Comparison of ENCODE assay signal across 31 mouse cellular contexts in genomic region chr2:30937731-30938130, GRCm38 (mm10). TPM values are rescaled to one million over a fixed set of nuclear protein-coding genes. Genes with fewer than 3 reads are reported as not detected.
DNase-seq lines count a peak whose midpoint lies in the region; ATAC-seq and TF ChIP-seq lines count a peak whose summit lies in the region.
"Had no signal": no experiment of that assay in that cellular context is flagged by ENCODE, and none has a peak within 500 bp of the region (broad histone marks: within the 10 kb centered on the region; RNA-seq: fewer than 3 reads in every experiment).

No protein-coding gene starts in this region.

- peak; percentile 28 for DNase-seq in lung, embryonic 14.5 days
- DNase-seq in lung, adult 2 months, result no peak
- peak; percentile 45 for DNase-seq in midbrain, embryonic 11.5 days (ENCODE audit: low spot score, missing footprints)
- DNase-seq in midbrain, postnatal 0 days (ENCODE audit: low spot score), result no peak
- peak; percentile 80 for DNase-seq in R1 (ENCODE audit: low read depth, low spot score)
- no peak for DNase-seq in kidney, adult 11 months
- DNase-seq: adrenal gland, adult 8-10 months; adrenal gland, postnatal 25 days; cerebellum, adult 11-12 months; cerebellum, adult 8-10 months; cerebellum, postnatal 10 days; cerebellum, postnatal 36 days; embryo, embryonic 11 days; gastrocnemius, postnatal 10 days; gastrocnemius, postnatal 36 days; heart, adult 2 months; heart, postnatal 14 days; heart, postnatal 4 days had no signal

- no peak overlapping the region for H3K27ac ChIP-seq in lung, embryonic 14.5 days (ENCODE audit: low read depth)
- no peak overlapping the region for H3K27ac ChIP-seq in midbrain, embryonic 11.5 days (ENCODE audit: low read depth, low read length)
- H3K27ac ChIP-seq in midbrain, postnatal 0 days (ENCODE audit: low read depth, low read length), result no peak overlapping the region
- H3K27ac ChIP-seq: embryonic facial prominence, embryonic 10.5 days; forebrain, embryonic 12.5 days; forebrain, embryonic 15.5 days; heart, adult 2 months; heart, embryonic 10.5 days; heart, embryonic 13.5 days; hindbrain, embryonic 14.5 days; hindbrain, postnatal 0 days had no signal

- H3K4me3 ChIP-seq in lung, embryonic 14.5 days (ENCODE audit: low read depth, low read length), result no peak overlapping the region
- H3K4me3 ChIP-seq in lung, adult 2 months (replicated peaks; ENCODE audit: extremely low read depth, low read depth, low read length), result no peak overlapping the region
- no peak overlapping the region for H3K4me3 ChIP-seq in midbrain, embryonic 11.5 days (ENCODE audit: low read depth, low read length)
- no peak overlapping the region for H3K4me3 ChIP-seq in midbrain, postnatal 0 days (ENCODE audit: low read depth, low read length)
- H3K4me3 ChIP-seq: embryonic facial prominence, embryonic 10.5 days; embryonic facial prominence, embryonic 13.5 days; erythroblast, embryonic 14.5 days; forebrain, embryonic 12.5 days; forebrain, embryonic 15.5 days; heart, adult 2 months; heart, embryonic 10.5 days; heart, embryonic 13.5 days had no signal

- TF ChIP-seq CTCF in lung, embryonic 14.5 days (IDR thresholded peaks at IDR 0.05; ENCODE audit: low read depth), result no peak
- no peak for TF ChIP-seq CTCF in lung, adult 2 months (IDR thresholded peaks at IDR 0.05; ENCODE audit: insufficient read depth, low read length)
- no peak for TF ChIP-seq CTCF in midbrain, postnatal 0 days (IDR thresholded peaks at IDR 0.05)

- no peak for ATAC-seq in lung, embryonic 14.5 days (ENCODE audit: insufficient read depth)
- no peak for ATAC-seq in midbrain, embryonic 11.5 days (ENCODE audit: low FRiP score)
- no peak for ATAC-seq in midbrain, postnatal 0 days (ENCODE audit: low FRiP score)
- ATAC-seq: activated CD4-positive, CD25-positive, alpha-beta regulatory T cell, adult 4 months; forebrain, embryonic 15.5 days; hindbrain, postnatal 0 days; inflammation-experienced regulatory T-cells, adult 6 months had no signal

- H3K9me3 ChIP-seq in lung, embryonic 14.5 days (ENCODE audit: low read depth, low read length), result no peaks in the 10 kb centered on the region
- H3K9me3 ChIP-seq in midbrain, embryonic 11.5 days (ENCODE audit: control insufficient read depth, low read length), result no peaks in the 10 kb centered on the region
- no peaks in the 10 kb centered on the region for H3K9me3 ChIP-seq in midbrain, postnatal 0 days (ENCODE audit: low read length)
- H3K9me3 ChIP-seq: embryonic facial prominence, embryonic 10.5 days; embryonic facial prominence, embryonic 13.5 days; forebrain, embryonic 12.5 days; forebrain, embryonic 15.5 days; heart, embryonic 10.5 days; heart, embryonic 13.5 days had no signal

- H3K4me2 ChIP-seq in lung, embryonic 14.5 days, result no peak overlapping the region
- no peak overlapping the region for H3K4me2 ChIP-seq in midbrain, embryonic 11.5 days
- no peak overlapping the region for H3K4me2 ChIP-seq in midbrain, postnatal 0 days (ENCODE audit: low read depth, low read length, poor library complexity, severe bottlenecking)
- H3K4me2 ChIP-seq: embryonic facial prominence, embryonic 13.5 days; forebrain, embryonic 12.5 days; forebrain, embryonic 15.5 days; heart, embryonic 13.5 days; hindbrain, embryonic 14.5 days had no signal

- H3K27me3 ChIP-seq in lung, embryonic 14.5 days (ENCODE audit: insufficient read depth, low read length), result no peaks in the 10 kb centered on the region
- no peaks in the 10 kb centered on the region; the same call in 1 of the 2 replicates for H3K27me3 ChIP-seq in midbrain, embryonic 11.5 days (ENCODE audit: control insufficient read depth, insufficient read depth, low read length)
- no peaks in the 10 kb centered on the region for H3K27me3 ChIP-seq in midbrain, postnatal 0 days (ENCODE audit: insufficient read depth, low read length)
- H3K27me3 ChIP-seq: CH12.LX; embryonic facial prominence, embryonic 13.5 days; forebrain, embryonic 12.5 days; forebrain, embryonic 15.5 days had no signal

- H3K4me1 ChIP-seq in lung, embryonic 14.5 days (ENCODE audit: insufficient read depth), result no peaks in the 10 kb centered on the region
- H3K4me1 ChIP-seq in lung, adult 2 months (ENCODE audit: control insufficient read depth, insufficient read depth, low read length), result no peaks in the 10 kb centered on the region
- peaks cover 2% of the 10 kb centered on the region; the same call in 1 of the 2 replicates for H3K4me1 ChIP-seq in midbrain, embryonic 11.5 days (ENCODE audit: control insufficient read depth, insufficient read depth, low read length)
- no peaks in the 10 kb centered on the region for H3K4me1 ChIP-seq in midbrain, postnatal 0 days (ENCODE audit: insufficient read depth, low read length)
- H3K4me1 ChIP-seq: embryonic facial prominence, embryonic 13.5 days; heart, embryonic 10.5 days had no signal

- no peak for TF ChIP-seq POLR2A in lung, adult 2 months (IDR thresholded peaks at IDR 0.05; ENCODE audit: borderline replicate concordance, extremely low read depth, low read depth, low read length)

- WGBS in lung, embryonic 14.5 days, result 58% methylated on average over 8 of the region's 8 CpGs
- WGBS in lung, adult 2 months, result 28% methylated on average over 8 of the region's 8 CpGs
- 91% methylated on average over 8 of the region's 8 CpGs for WGBS in midbrain, embryonic 11.5 days
- 86% methylated on average over 8 of the region's 8 CpGs for WGBS in midbrain, postnatal 0 days

- H3K9ac ChIP-seq in lung, embryonic 14.5 days, result no peak overlapping the region
- no peak overlapping the region for H3K9ac ChIP-seq in midbrain, embryonic 11.5 days (ENCODE audit: low read length)
- no peak overlapping the region for H3K9ac ChIP-seq in midbrain, postnatal 0 days (replicated peaks; ENCODE audit: low read length, poor library complexity, severe bottlenecking)
- H3K9ac ChIP-seq: embryonic facial prominence, embryonic 13.5 days; forebrain, embryonic 12.5 days; forebrain, embryonic 15.5 days; heart, embryonic 13.5 days; hindbrain, embryonic 14.5 days had no signal

- H3K36me3 ChIP-seq in lung, embryonic 14.5 days (ENCODE audit: insufficient read depth), result no peaks in the 10 kb centered on the region
- no peaks in the 10 kb centered on the region for H3K36me3 ChIP-seq in midbrain, embryonic 11.5 days (ENCODE audit: control insufficient read depth, insufficient read depth, low read length)
- no peaks in the 10 kb centered on the region for H3K36me3 ChIP-seq in midbrain, postnatal 0 days (ENCODE audit: insufficient read depth, low read length)
- H3K36me3 ChIP-seq: embryonic facial prominence, embryonic 10.5 days; embryonic facial prominence, embryonic 13.5 days; forebrain, embryonic 12.5 days; forebrain, embryonic 15.5 days; heart, embryonic 10.5 days; heart, embryonic 13.5 days had no signal

RNA-seq across cellular contexts. Expression of gene Ptges, which starts 8.1 kb away (rescaled TPM):
- 17.7 and 18.4 TPM in 2 replicates for polyA plus RNA-seq in lung, embryonic 14.5 days (2014; fragmentation: Nextera tagmentation; extraction: Ambion mirVana)
- 39.2 and 42.3 TPM in 2 replicates for polyA plus RNA-seq in lung, adult 2 months (2012; rRNA removed)
- 4.7 and 6.1 TPM in 2 replicates for polyA plus RNA-seq in midbrain, embryonic 11.5 days (2014; fragmentation: Nextera tagmentation; extraction: Ambion mirVana)
- 6.7 and 19.8 TPM in 2 replicates for total RNA-seq in midbrain, postnatal 0 days (2014; rRNA removed)
- polyA plus RNA-seq in midbrain, postnatal 0 days (2015; fragmentation: Nextera tagmentation; extraction: Ambion mirVana), result 8.0 and 8.5 TPM in 2 replicates
- total RNA-seq: MEL had no signal
- polyA plus RNA-seq: erythroblast, embryonic 14.5 days; inflammation-experienced regulatory T-cells, adult 6 months had no signal

RNA-seq across cellular contexts. Expression of gene Tor1b, which starts 15.0 kb away (rescaled TPM):
- polyA plus RNA-seq in lung, embryonic 14.5 days (2014; fragmentation: Nextera tagmentation; extraction: Ambion mirVana), result 41.0 and 41.8 TPM in 2 replicates
- polyA plus RNA-seq in lung, adult 2 months (2012; rRNA removed), result 23.6 and 30.2 TPM in 2 replicates
- 19.3 and 21.1 TPM in 2 replicates for polyA plus RNA-seq in midbrain, embryonic 11.5 days (2014; fragmentation: Nextera tagmentation; extraction: Ambion mirVana)
- total RNA-seq in midbrain, postnatal 0 days (2014; rRNA removed), result 27.1 and 28.3 TPM in 2 replicates
- polyA plus RNA-seq in midbrain, postnatal 0 days (2015; fragmentation: Nextera tagmentation; extraction: Ambion mirVana), result 16.4 and 17.0 TPM in 2 replicates

RNA-seq across cellular contexts. Expression of gene Tor1a, which starts 30.0 kb away (rescaled TPM):
- polyA plus RNA-seq in lung, embryonic 14.5 days (2014; fragmentation: Nextera tagmentation; extraction: Ambion mirVana), result 66.4 and 71.6 TPM in 2 replicates
- polyA plus RNA-seq in lung, adult 2 months (2012; rRNA removed), result 33.3 and 37.4 TPM in 2 replicates
- polyA plus RNA-seq in midbrain, embryonic 11.5 days (2014; fragmentation: Nextera tagmentation; extraction: Ambion mirVana), result 76.9 and 84.5 TPM in 2 replicates
- total RNA-seq in midbrain, postnatal 0 days (2014; rRNA removed), result 68.9 and 88.7 TPM in 2 replicates
- 90.3 and 95.4 TPM in 2 replicates for polyA plus RNA-seq in midbrain, postnatal 0 days (2015; fragmentation: Nextera tagmentation; extraction: Ambion mirVana)

RNA-seq across cellular contexts. Expression of gene BC005624, which starts 44.3 kb away (rescaled TPM):
- polyA plus RNA-seq in lung, embryonic 14.5 days (2014; fragmentation: Nextera tagmentation; extraction: Ambion mirVana), result 50.0 and 51.3 TPM in 2 replicates
- polyA plus RNA-seq in lung, adult 2 months (2012; rRNA removed), result 19.7 and 33.2 TPM in 2 replicates
- polyA plus RNA-seq in midbrain, embryonic 11.5 days (2014; fragmentation: Nextera tagmentation; extraction: Ambion mirVana), result 64.7 and 68.8 TPM in 2 replicates
- 34.8 and 41.7 TPM in 2 replicates for total RNA-seq in midbrain, postnatal 0 days (2014; rRNA removed)
- 86.7 and 93.1 TPM in 2 replicates for polyA plus RNA-seq in midbrain, postnatal 0 days (2015; fragmentation: Nextera tagmentation; extraction: Ambion mirVana)

RNA-seq across cellular contexts. Expression of gene Usp20, which starts 44.3 kb away (rescaled TPM):
- polyA plus RNA-seq in lung, embryonic 14.5 days (2014; fragmentation: Nextera tagmentation; extraction: Ambion mirVana), result 11.1 and 12.4 TPM in 2 replicates
- 14.6 and 18.5 TPM in 2 replicates for polyA plus RNA-seq in lung, adult 2 months (2012; rRNA removed)
- polyA plus RNA-seq in midbrain, embryonic 11.5 days (2014; fragmentation: Nextera tagmentation; extraction: Ambion mirVana), result 12.3 and 14.1 TPM in 2 replicates
- total RNA-seq in midbrain, postnatal 0 days (2014; rRNA removed), result 36.6 and 41.2 TPM in 2 replicates
- 32.5 and 32.8 TPM in 2 replicates for polyA plus RNA-seq in midbrain, postnatal 0 days (2015; fragmentation: Nextera tagmentation; extraction: Ambion mirVana)

Comparison
In these comparisons a context has a peak if more than half of its experiments do, and no peak if none do; other contexts are left out.
1. DNase-seq: peak in lung, embryonic 14.5 days (single experiment), midbrain, embryonic 11.5 days (single experiment) and R1 (single experiment); none in lung, adult 2 months (single experiment), midbrain, postnatal 0 days (single experiment) and kidney, adult 11 months (single experiment).